Mouse (Mus musculus) kidney, postnatal 0 days (tissue): ENCODE measurements around the gene Gm20388. TPM values are rescaled to one million over a fixed set of nuclear protein-coding genes. Genes with fewer than 3 reads are reported as not detected.

ENCODE experiments used
- ATAC-seq: fragments of 200-750 bp; cut with Nextera tagmentation; replicated peaks from 2 replicates; pipeline ENCODE4 v1.8.0; 2017; ENCODE audit warnings: low read depth, moderate number of reproducible peaks, moderate TSS enrichment, moderate library complexity; ENCODE audit not compliant: low FRiP score
- DNase-seq: peaks from one replicate; pipeline ENCODE4 v3.0.0-alpha.2; 2016; ENCODE audit warnings: low spot score
- H3K27ac ChIP-seq: fragments of 300-500 bp; sonication (generic); 2 replicates; pipeline ENCODE4 v1.5.1; 2014; ENCODE audit warnings: mild to moderate bottlenecking
- H3K27me3 ChIP-seq: fragments of 300-500 bp; sonication (generic); 2 replicates; pipeline ENCODE4 v1.6.1; 2014; ENCODE audit warnings: low read length, mixed read lengths; ENCODE audit not compliant: insufficient read depth
- H3K36me3 ChIP-seq: fragments of 300-500 bp; sonication (generic); 2 replicates; pipeline ENCODE4 v1.6.1; 2014; ENCODE audit warnings: low read length, mixed read lengths; ENCODE audit not compliant: insufficient read depth
- H3K4me1 ChIP-seq: fragments of 300-500 bp; sonication (generic); replicated peaks from 2 replicates; pipeline ENCODE4 v1.6.1; 2014; ENCODE audit warnings: antibody characterized with exemption, low read length, mixed read lengths; ENCODE audit not compliant: insufficient read depth
- H3K4me2 ChIP-seq: fragments of 300-500 bp; sonication (generic); 2 replicates; pipeline ENCODE4 v1.6.1; 2014; ENCODE audit warnings: mild to moderate bottlenecking, low read length, moderate library complexity, mixed read lengths
- H3K4me3 ChIP-seq: fragments of 300-500 bp; sonication (generic); replicated peaks from 2 replicates; pipeline ENCODE4 v1.5.1; 2014; ENCODE audit warnings: low read depth, low read length
- H3K9ac ChIP-seq: fragments of 300-500 bp; sonication (generic); 2 replicates; pipeline ENCODE4 v1.6.1; 2014; ENCODE audit warnings: low read depth, low read length
- H3K9me3 ChIP-seq: fragments of 300-500 bp; sonication (generic); replicated peaks from 2 replicates; pipeline ENCODE4 v1.6.1; 2016; ENCODE audit warnings: low read length, inconsistent platforms, mixed read lengths
- CTCF ChIP-seq: IDR thresholded peaks from 2 replicates; pipeline ENCODE4 v1.5.1; 2016; ENCODE audit warnings: antibody characterized with exemption, low read depth, mild to moderate bottlenecking, moderate library complexity
- WGBS: fragments of 180-500 bp; shearing (Covaris S2); extraction: QIAGEN DNeasy Blood & Tissue Kit; methylation state at CpG from one replicate; pipeline ENCODE4 v1.1.7; 2014; 5-methylcytosine and 5-hydroxymethylcytosine counted together
- polyA plus RNA-seq: library from polyadenylated mRNA; unstranded; fragments of >200 nt; fragmentation: Nextera tagmentation; extraction: Ambion mirVana; gene quantifications from 2 replicates; pipeline ENCODE4 v1.2.1, GENCODE M21; 2015

Gm20388 gene
- polyA plus RNA-seq, 1 experiment from 2014 or later: not detected

GRCm38 (mm10) chr8:122901476-122901875, 2990.8 kb downstream of the Gm20388 start:
- Histone ChIP-seq H3K4me3 (no peak overlapping the region), H3K36me3 (peaks cover 39% of the 10 kb centered on the region), H3K4me2 (no peak overlapping the region), H3K27me3 (no peaks in the 10 kb centered on the region), H3K9me3 (no peaks in the 10 kb centered on the region), H3K4me1 (no peaks in the 10 kb centered on the region), H3K27ac (no peak overlapping the region), H3K9ac (no peak overlapping the region)
- DNase-seq (no peak), ATAC-seq (no peak)
- WGBS: 92% methylated on average over 7 of the region's 7 CpGs
- no peak for TF ChIP-seq CTCF

- no peaks in the 10 kb centered on the region for H3K4me1 ChIP-seq
- H3K27ac ChIP-seq: no peak overlapping the region
- H3K36me3 ChIP-seq: peaks cover 34% of the 10 kb centered on the region
- no peaks in the 10 kb centered on the region for H3K27me3 ChIP-seq
- TF ChIP-seq CTCF: no peak
- no peak overlapping the region for H3K9ac ChIP-seq
- 80% methylated on average over 8 of the region's 8 CpGs for WGBS
- no peak overlapping the region for H3K4me2 ChIP-seq
- DNase-seq: no peak
- ATAC-seq: no peak
- H3K9me3 ChIP-seq: no peaks in the 10 kb centered on the region
- no peak overlapping the region for H3K4me3 ChIP-seq
These were observed 2991.4 kb downstream of the Gm20388 start for GRCm38 (mm10) chr8:122901892-122902515.

GRCm38 (mm10) chr8:122902581-122902980, 2991.9 kb downstream of the Gm20388 start:
- H3K9me3 ChIP-seq: no peaks in the 10 kb centered on the region
- no peak overlapping the region for H3K4me2 ChIP-seq
- no peaks in the 10 kb centered on the region for H3K4me1 ChIP-seq
- no peak for TF ChIP-seq CTCF
- peaks cover 32% of the 10 kb centered on the region for H3K36me3 ChIP-seq
- no peak overlapping the region for H3K9ac ChIP-seq
- H3K27me3 ChIP-seq: no peaks in the 10 kb centered on the region
- DNase-seq (no peak), ATAC-seq (no peak)
- no peak overlapping the region for H3K27ac ChIP-seq
- no peak overlapping the region for H3K4me3 ChIP-seq
- 78% methylated on average over 3 of the region's 3 CpGs for WGBS

GRCm38 (mm10) chr8:122903002-122903401, 2992.4 kb downstream of the Gm20388 start:
- no peak for TF ChIP-seq CTCF
- Histone ChIP-seq H3K27me3 (no peaks in the 10 kb centered on the region), H3K9ac (no peak overlapping the region), H3K27ac (no peak overlapping the region), H3K4me2 (no peak overlapping the region), H3K36me3 (peaks cover 34% of the 10 kb centered on the region), H3K4me3 (no peak overlapping the region), H3K9me3 (no peaks in the 10 kb centered on the region), H3K4me1 (no peaks in the 10 kb centered on the region)
- WGBS: 72% methylated on average over 5 of the region's 5 CpGs
- ATAC-seq (no peak), DNase-seq (no peak)

- Histone ChIP-seq H3K9me3 (no peaks in the 10 kb centered on the region), H3K4me1 (no peaks in the 10 kb centered on the region), H3K27ac (no peak overlapping the region), H3K4me3 (no peak overlapping the region), H3K9ac (no peak overlapping the region), H3K36me3 (peaks cover 22% of the 10 kb centered on the region), H3K4me2 (no peak overlapping the region), H3K27me3 (no peaks in the 10 kb centered on the region)
- ATAC-seq: no peak
- WGBS: 89% methylated on average over 11 of the region's 11 CpGs
- no peak for DNase-seq
- TF ChIP-seq CTCF: no peak
These were observed 2993.9 kb downstream of the Gm20388 start for GRCm38 (mm10) chr8:122904496-122904895.

- no peaks in the 10 kb centered on the region for H3K27me3 ChIP-seq
- no peak overlapping the region for H3K9ac ChIP-seq
- no peak overlapping the region for H3K27ac ChIP-seq
- DNase-seq (no peak), ATAC-seq (no peak)
- no peaks in the 10 kb centered on the region for H3K9me3 ChIP-seq
- WGBS: 80% methylated on average over 4 of the region's 4 CpGs
- H3K36me3 ChIP-seq: peaks cover 16% of the 10 kb centered on the region
- H3K4me1 ChIP-seq: no peaks in the 10 kb centered on the region
- H3K4me3 ChIP-seq: no peak overlapping the region
- TF ChIP-seq CTCF: no peak
- H3K4me2 ChIP-seq: no peak overlapping the region
These were observed 2994.7 kb downstream of the Gm20388 start for GRCm38 (mm10) chr8:122905346-122905745.
